Mouse (Mus musculus) neural tube, embryonic 13.5 days (tissue): ENCODE data around the gene Nfkbiz. TPM values are rescaled to one million over a fixed set of nuclear protein-coding genes. Genes with fewer than 3 reads are reported as not detected.
A peak's percentile ranks its signal among the peaks of the same experiment; 100 is the strongest.
"Not testable (repeated sequence)": the region's sequence is repeated elsewhere in the genome, so short reads cannot be mapped to it uniquely, and the experiment has no call there.

Experiments used
- ATAC-seq: fragments of 200-750 bp; cut with Nextera tagmentation; 2 replicates; pipeline ENCODE4 v1.8.0; 2017; ENCODE audit warnings: low read depth, mild to moderate bottlenecking, moderate TSS enrichment, moderate library complexity
- H3K27ac ChIP-seq: fragments of 300-500 bp; sonication (generic); replicated peaks from 2 replicates; pipeline ENCODE4 v1.5.1; 2015; ENCODE audit warnings: moderate library complexity, mild to moderate bottlenecking, inconsistent platforms
- H3K27me3 ChIP-seq: fragments of 300-500 bp; sonication (generic); 2 replicates; pipeline ENCODE4 v1.6.1; 2015; ENCODE audit warnings: mild to moderate bottlenecking, inconsistent platforms
- H3K36me3 ChIP-seq: fragments of 300-500 bp; sonication (generic); 2 replicates; pipeline ENCODE4 v1.6.1; 2015; ENCODE audit warnings: mild to moderate bottlenecking, inconsistent platforms
- H3K4me1 ChIP-seq: fragments of 300-500 bp; sonication (generic); replicated peaks from 2 replicates; pipeline ENCODE4 v1.6.1; 2015; ENCODE audit warnings: inconsistent platforms
- H3K4me2 ChIP-seq: fragments of 300-500 bp; sonication (generic); 2 replicates; pipeline ENCODE4 v1.6.1; 2015; ENCODE audit warnings: inconsistent platforms, mild to moderate bottlenecking, moderate library complexity
- H3K4me3 ChIP-seq: fragments of 300-500 bp; sonication (generic); 2 replicates; pipeline ENCODE4 v1.5.1; 2015; ENCODE audit warnings: mild to moderate bottlenecking, inconsistent platforms
- H3K9ac ChIP-seq: fragments of 300-500 bp; sonication (generic); 2 replicates; pipeline ENCODE4 v1.6.1; 2015; ENCODE audit warnings: moderate library complexity, mild to moderate bottlenecking, inconsistent platforms
- H3K9me3 ChIP-seq: fragments of 300-500 bp; sonication (generic); 2 replicates; pipeline ENCODE4 v1.6.1; 2016; ENCODE audit warnings: inconsistent platforms
- WGBS: fragments of 180-500 bp; shearing (Covaris S2); methylation state at CpG from one replicate; pipeline ENCODE4 v1.1.7; 2015; 5-methylcytosine and 5-hydroxymethylcytosine counted together
- polyA plus RNA-seq: library from polyadenylated mRNA; unstranded; fragments of >200 nt; fragmentation: Nextera tagmentation; extraction: Ambion mirVana; gene quantifications from 2 replicates; pipeline ENCODE4 v1.2.1, GENCODE M21; 2015

The Nfkbiz gene
- polyA plus RNA-seq, 1 experiment from 2014 or later, result 2.2 TPM

DNA sequence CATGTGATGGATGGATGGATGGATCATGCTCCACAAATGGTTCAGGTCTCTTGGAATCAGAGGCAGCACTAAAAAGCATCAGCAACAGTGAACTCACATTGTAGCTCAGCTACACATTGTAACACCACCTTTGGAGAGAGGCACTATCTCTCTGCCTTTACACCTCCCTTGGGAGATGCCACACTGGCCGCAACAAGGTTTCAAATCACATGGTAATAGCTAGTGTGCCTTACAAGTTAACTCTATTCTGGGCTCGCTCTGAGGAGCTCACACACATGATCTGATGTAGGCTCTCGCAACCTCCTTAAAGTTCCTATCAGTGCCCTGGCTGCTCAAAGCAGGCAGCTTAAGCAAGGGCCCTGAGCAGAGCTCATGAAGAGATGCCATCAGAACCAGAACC, 11.8 kb upstream of the Nfkbiz start:
- ATAC-seq, result no peak
- Histone ChIP-seq H3K4me3 (no peak overlapping the region), H3K36me3 (peaks cover 11% of the 10 kb centered on the region), H3K9me3 (no peaks in the 10 kb centered on the region), H3K4me1 (0 out of 2 replicates have a peak, but pooled peaks cover 2% of the 10 kb centered on the region), H3K27ac (no peak overlapping the region), H3K4me2 (no peak overlapping the region), H3K9ac (no peak overlapping the region), H3K27me3 (no peaks in the 10 kb centered on the region)
- 68% methylated on average over 3 of the region's 3 CpGs for WGBS

DNA sequence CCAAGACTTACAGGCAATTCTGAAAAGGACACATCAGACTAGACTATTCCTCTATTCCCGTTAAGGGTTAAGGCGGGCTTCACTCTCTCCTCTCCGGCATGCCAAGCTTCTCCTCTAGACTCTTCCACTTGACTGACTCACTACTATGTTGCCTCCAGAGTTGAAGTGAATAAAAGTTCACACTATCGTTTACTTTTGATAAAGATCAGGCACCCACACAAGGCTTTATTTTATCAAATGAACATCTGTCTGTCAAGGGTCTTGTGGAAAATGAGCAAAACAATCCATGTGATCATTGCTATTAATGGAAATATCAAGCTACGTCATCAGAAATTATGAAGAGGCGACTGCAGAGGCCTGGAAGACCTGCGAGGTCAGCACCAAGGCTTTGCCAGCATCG, 9.0 kb upstream of the Nfkbiz start:
- Histone ChIP-seq H3K36me3 (peaks cover 26% of the 10 kb centered on the region), H3K4me1 (0 out of 2 replicates have a peak, but pooled peaks cover 2% of the 10 kb centered on the region), H3K27ac (no peak overlapping the region), H3K9me3 (peaks cover 7% of the 10 kb centered on the region), H3K4me3 (no peak overlapping the region), H3K4me2 (no peak overlapping the region), H3K9ac (no peak overlapping the region), H3K27me3 (no peaks in the 10 kb centered on the region)
- 76% methylated on average over 8 of the region's 8 CpGs for WGBS
- ATAC-seq, result no peak

DNA sequence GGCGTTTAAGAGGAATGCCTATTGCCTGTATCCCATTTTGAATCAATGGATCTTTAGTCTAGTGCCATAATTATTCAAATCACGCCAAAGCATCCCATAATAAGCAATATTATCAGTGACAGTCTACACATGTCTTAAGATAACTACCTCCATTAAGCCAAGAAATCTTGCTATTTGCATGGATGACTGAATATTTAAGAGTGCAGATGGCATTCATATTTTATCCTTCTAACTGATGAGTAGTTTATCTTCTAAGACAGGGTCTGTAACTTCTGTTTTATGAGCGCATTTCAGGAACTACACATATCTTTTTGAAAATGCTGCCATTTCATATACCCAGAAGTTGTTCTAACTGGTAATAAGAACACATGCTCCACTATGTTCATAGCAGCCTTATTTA, 6.1 kb upstream of the Nfkbiz start:
- Histone ChIP-seq H3K9ac (no peak overlapping the region), H3K4me2 (no peak overlapping the region), H3K4me1 (no peaks in the 10 kb centered on the region), H3K36me3 (peaks cover 26% of the 10 kb centered on the region), H3K27me3 (no peaks in the 10 kb centered on the region), H3K9me3 (peaks cover 7% of the 10 kb centered on the region), H3K4me3 (no peak overlapping the region), H3K27ac (no peak overlapping the region)
- ATAC-seq, result no peak
- 92% methylated on average over 3 of the region's 3 CpGs for WGBS

DNA sequence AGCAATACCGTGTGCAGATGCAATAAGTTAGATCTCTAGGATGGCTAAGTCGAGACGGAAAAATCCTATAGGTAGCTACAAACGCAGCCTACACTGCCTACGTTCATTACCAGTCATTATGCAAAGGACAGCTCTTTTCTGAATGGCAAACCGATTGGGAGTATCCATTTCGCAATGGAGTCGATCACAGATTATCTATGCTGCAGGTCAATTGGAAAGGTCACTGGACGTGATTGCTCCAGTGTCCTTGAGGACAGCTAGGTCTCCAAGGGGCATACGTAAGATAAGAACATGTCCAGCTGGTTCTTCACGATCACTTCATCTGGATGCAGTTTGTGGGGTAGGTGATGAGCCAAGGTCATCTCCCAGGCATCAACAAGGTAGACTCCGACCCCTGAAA, 5.2 kb upstream of the Nfkbiz start:
- ATAC-seq, result no peak
- H3K36me3 ChIP-seq, result peaks cover 21% of the 10 kb centered on the region
- H3K4me2 ChIP-seq, result no peak overlapping the region
- H3K27ac ChIP-seq, result no peak overlapping the region
- peaks cover 7% of the 10 kb centered on the region for H3K9me3 ChIP-seq
- no peaks in the 10 kb centered on the region for H3K4me1 ChIP-seq
- no peaks in the 10 kb centered on the region for H3K27me3 ChIP-seq
- H3K9ac ChIP-seq, result no peak overlapping the region
- no peak overlapping the region for H3K4me3 ChIP-seq
- 96% methylated on average over 12 of the region's 12 CpGs for WGBS

DNA sequence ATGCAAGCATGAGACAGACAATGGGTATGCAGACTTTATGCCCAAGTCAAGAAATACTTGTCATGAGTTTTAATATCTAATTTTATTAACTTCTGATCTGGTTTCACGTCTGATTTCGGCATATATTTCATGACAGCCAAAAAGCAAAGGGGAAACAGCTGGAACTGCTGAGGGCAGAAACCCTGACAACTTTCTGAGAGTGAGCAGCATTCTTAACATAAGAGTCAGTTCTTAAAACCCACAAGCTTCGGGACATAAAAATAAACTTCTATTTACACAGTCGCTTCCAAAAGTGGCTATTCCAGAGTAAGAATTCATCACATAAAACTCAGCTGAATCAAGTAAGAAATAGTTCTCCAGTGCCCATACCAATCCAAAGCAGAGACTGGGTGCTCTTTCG, 4.4 kb upstream of the Nfkbiz start:
- H3K27ac ChIP-seq, result no peak overlapping the region
- H3K4me3 ChIP-seq, result no peak overlapping the region
- H3K36me3 ChIP-seq, result peaks cover 20% of the 10 kb centered on the region
- H3K9ac ChIP-seq, result no peak overlapping the region
- H3K27me3 ChIP-seq, result no peaks in the 10 kb centered on the region
- no peak for ATAC-seq
- no peak overlapping the region for H3K4me2 ChIP-seq
- H3K4me1 ChIP-seq, result peaks cover 4% of the 10 kb centered on the region
- peaks cover 7% of the 10 kb centered on the region for H3K9me3 ChIP-seq
- WGBS, result 93% methylated on average over 5 of the region's 5 CpGs

DNA sequence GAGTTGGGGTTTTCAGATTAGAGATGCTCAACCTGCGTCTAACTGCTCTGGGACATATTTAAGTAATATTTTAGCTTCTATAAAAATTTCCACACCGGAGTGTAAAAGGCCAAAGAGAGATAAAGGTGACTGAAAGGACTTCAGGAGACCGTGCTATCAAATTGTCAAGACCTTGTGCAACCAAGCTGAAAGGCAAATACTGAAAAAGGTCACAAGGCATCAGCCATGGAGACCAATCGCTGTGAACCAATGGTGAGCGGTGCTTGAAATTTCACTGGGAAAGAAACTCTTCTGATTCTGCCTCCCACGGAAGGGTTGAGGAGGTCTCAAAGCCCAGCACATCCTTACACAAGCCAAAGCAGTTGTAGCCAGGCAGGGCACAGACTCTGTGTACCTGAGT, 2.8 kb upstream of the Nfkbiz start:
- H3K4me2 ChIP-seq, result no peak overlapping the region
- H3K27ac ChIP-seq, result no peak overlapping the region
- WGBS, result 93% methylated on average over 6 of the region's 6 CpGs
- ATAC-seq, result no peak
- no peak overlapping the region for H3K9ac ChIP-seq
- peaks cover 10% of the 10 kb centered on the region for H3K4me1 ChIP-seq
- no peaks in the 10 kb centered on the region for H3K27me3 ChIP-seq
- H3K9me3 ChIP-seq, result peaks cover 7% of the 10 kb centered on the region
- H3K4me3 ChIP-seq, result no peak overlapping the region
- peaks cover 16% of the 10 kb centered on the region for H3K36me3 ChIP-seq

DNA sequence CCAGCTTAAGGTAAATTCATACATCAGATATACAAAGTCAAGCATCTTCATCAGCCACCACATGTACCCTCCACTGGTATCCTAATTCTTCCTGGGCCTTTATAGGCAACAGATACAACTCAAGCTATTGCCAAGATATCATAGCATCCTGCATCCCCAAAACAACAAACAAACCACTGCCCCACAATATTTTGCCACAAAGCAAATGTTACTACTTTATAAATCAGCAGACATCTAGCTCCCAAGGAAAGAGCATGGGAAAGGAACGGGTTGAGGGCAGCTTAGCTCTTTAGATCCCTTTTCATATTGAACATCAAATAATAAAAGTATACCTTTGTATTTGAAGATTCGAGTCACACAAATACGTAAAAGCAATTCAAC, 580 bp downstream of the Nfkbiz start:
- ATAC-seq, result no peak
- Histone ChIP-seq H3K36me3 (no peaks in the 10 kb centered on the region), H3K4me2 (peak overlapping the region; percentile 72), H3K27me3 (no peaks in the 10 kb centered on the region), H3K4me1 (peaks cover 20% of the 10 kb centered on the region), H3K4me3 (peak overlapping the region; percentile 67), H3K27ac (no peak overlapping the region), H3K9ac (peak overlapping the region; percentile 83), H3K9me3 (no peaks in the 10 kb centered on the region)
- 8% methylated on average over 3 of the region's 3 CpGs for WGBS

DNA sequence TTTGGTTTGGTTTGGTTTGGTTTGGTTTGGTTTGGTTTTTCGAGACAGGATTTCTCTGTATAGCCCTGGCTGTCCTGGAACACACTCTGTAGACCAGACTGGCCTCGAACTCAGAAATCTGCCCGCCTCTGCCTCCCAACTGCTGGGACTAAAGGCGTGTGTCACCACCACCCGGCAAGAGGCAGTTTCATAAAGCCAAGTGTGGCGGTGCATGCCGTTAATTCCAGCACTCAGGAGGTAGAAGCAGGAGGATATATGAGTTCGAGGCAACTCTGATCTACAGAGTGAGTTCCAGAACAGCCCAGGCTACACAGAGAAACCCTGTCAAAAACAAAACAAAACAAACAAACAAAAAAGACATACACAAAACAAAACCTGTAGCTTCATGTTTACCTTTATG, 1.0 kb downstream of the Nfkbiz start:
- H3K4me3 ChIP-seq, result not testable (repeated sequence)

DNA sequence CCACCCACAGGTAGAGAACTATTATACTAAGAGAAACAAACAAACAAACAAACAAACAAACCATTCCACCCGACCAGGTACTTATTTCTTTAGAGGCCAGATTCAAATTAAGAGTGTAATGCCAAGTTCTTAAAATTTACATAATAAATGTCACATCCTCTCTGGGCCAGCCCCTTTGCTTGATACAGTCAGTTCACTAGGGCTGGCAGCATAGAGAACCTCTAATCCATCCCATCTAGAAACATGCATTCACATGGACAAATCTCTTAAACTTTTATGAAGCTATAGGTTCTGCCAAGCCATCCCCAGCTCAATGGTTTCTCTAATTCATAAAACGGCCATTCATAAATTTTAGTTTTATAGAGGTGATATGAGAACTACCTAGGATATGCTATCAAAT, 1.5 kb downstream of the Nfkbiz start:
- Histone ChIP-seq H3K9ac (no peak overlapping the region), H3K9me3 (no peaks in the 10 kb centered on the region), H3K4me1 (peaks cover 20% of the 10 kb centered on the region), H3K36me3 (no peaks in the 10 kb centered on the region), H3K4me2 (no peak overlapping the region), H3K27me3 (no peaks in the 10 kb centered on the region), H3K27ac (no peak overlapping the region), H3K4me3 (no peak overlapping the region)
- no peak for ATAC-seq
- 81% methylated on average over 2 of the region's 2 CpGs for WGBS

More for the DNA sequence above, 1.0 kb downstream of the Nfkbiz start:
- H3K36me3 ChIP-seq, H3K9ac ChIP-seq, H3K27me3 ChIP-seq, H3K9me3 ChIP-seq, H3K27ac ChIP-seq, ATAC-seq: not testable (repeated sequence)
- WGBS, result 92% methylated on average over 8 of the region's 8 CpGs
- Histone ChIP-seq H3K4me1 (peaks cover 20% of the 10 kb centered on the region), H3K4me2 (peak overlapping the region; percentile 72)

DNA sequence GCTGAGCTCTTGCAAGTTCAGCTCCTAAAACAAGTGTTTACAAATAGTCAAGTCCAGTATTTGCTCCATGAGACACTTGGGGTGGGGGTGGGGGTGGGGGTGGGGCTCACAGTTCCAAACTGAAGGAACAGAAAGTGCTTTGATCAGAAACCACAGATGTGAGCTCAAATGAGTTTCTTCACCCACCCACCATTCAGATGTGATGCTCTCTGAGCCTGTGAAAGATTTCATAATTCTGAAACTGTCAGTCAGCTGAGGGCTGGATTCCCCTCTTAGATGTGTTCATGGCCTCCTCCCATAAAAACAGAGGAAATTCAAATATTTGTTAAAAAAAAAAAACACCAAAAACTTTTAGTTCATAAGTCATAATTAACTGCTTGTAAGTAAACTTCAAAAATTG, 2.9 kb downstream of the Nfkbiz start:
- ATAC-seq, result no peak
- H3K9me3 ChIP-seq, result no peaks in the 10 kb centered on the region
- peaks cover 20% of the 10 kb centered on the region for H3K4me1 ChIP-seq
- no peaks in the 10 kb centered on the region for H3K36me3 ChIP-seq
- H3K4me2 ChIP-seq, result no peak overlapping the region
- no peak overlapping the region for H3K9ac ChIP-seq
- no peak overlapping the region for H3K4me3 ChIP-seq
- H3K27me3 ChIP-seq, result no peaks in the 10 kb centered on the region
- H3K27ac ChIP-seq, result no peak overlapping the region

DNA sequence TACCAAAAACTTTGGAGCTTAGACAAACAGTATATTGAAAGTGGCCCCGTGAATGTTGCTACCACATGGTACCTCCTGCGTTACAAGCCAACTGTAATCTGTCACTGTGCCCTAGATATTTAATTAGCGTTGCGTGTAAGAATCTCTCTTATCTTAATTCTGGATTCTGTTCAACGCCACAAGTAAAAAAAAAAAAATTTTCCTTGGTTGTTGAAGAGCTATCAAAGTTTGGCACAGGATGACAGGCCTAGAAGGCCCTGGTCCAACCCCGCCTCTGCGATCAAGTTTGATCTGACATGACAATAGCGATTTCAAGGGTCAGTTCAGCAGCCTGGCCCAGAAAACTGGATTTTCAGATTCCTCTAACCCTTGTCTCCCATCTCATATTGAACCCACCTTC, 6.1 kb downstream of the Nfkbiz start:
- H3K9ac ChIP-seq, result no peak overlapping the region
- H3K36me3 ChIP-seq, result no peaks in the 10 kb centered on the region
- H3K4me2 ChIP-seq, result no peak overlapping the region
- no peak overlapping the region for H3K27ac ChIP-seq
- no peaks in the 10 kb centered on the region for H3K9me3 ChIP-seq
- peaks cover 11% of the 10 kb centered on the region; the same call in 1 of the 2 replicates for H3K4me1 ChIP-seq
- no peaks in the 10 kb centered on the region for H3K27me3 ChIP-seq
- ATAC-seq, result no peak
- 94% methylated on average over 8 of the region's 8 CpGs for WGBS
- no peak overlapping the region for H3K4me3 ChIP-seq

DNA sequence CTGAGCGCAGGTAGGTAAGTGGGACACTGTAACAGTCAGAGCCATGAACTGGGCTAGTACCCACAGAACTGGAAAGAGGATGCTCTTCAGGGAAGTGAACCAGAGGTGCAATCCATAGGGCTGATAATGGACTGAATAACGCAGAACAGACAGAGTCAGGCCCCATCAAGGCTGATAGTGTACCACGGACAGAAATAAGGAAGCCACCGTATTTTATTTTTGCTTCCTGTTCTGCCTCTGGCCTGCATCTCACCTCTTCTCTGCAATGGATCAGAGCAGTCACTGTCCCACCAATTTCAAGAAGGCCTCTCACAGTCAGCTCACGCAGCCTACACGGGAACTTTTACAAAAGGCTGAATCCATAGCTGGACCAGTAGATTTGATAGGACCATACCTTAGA, 6.7 kb downstream of the Nfkbiz start:
- H3K4me1 ChIP-seq, result peaks cover 10% of the 10 kb centered on the region; the same call in 1 of the 2 replicates
- no peak for ATAC-seq
- no peak overlapping the region for H3K27ac ChIP-seq
- H3K9ac ChIP-seq, result no peak overlapping the region
- 95% methylated on average over 6 of the region's 6 CpGs for WGBS
- H3K36me3 ChIP-seq, result no peaks in the 10 kb centered on the region
- H3K9me3 ChIP-seq, result no peaks in the 10 kb centered on the region
- no peak overlapping the region for H3K4me2 ChIP-seq
- no peaks in the 10 kb centered on the region for H3K27me3 ChIP-seq
- H3K4me3 ChIP-seq, result no peak overlapping the region

DNA sequence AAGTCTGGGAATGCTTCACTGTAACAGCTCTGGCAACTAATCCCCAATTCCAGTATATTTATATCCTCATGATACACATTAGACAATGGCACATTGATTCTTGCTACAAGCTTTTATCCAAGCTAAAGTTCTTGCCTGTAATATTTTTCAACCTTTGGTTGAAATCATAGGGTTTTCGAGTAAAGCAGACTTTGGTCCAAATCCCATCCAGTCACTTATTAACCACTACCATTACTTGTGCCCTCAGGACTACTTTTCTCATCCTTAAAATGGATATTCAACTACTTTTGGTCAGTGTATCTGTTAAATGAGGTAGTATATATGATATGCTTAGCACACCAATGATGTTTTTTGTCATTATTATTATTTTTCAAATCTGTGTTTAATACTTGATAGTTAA, 7.2 kb downstream of the Nfkbiz start:
- no peaks in the 10 kb centered on the region for H3K27me3 ChIP-seq
- no peak for ATAC-seq
- peaks cover 10% of the 10 kb centered on the region; the same call in 1 of the 2 replicates for H3K4me1 ChIP-seq
- H3K27ac ChIP-seq, result no peak overlapping the region
- no peaks in the 10 kb centered on the region for H3K36me3 ChIP-seq
- H3K4me2 ChIP-seq, result no peak overlapping the region
- H3K9me3 ChIP-seq, result no peaks in the 10 kb centered on the region
- H3K9ac ChIP-seq, result no peak overlapping the region
- WGBS, result 89% methylated on average over 1 of the region's 1 CpGs
- no peak overlapping the region for H3K4me3 ChIP-seq
